Mouse (Mus musculus): ENCODE data around the gene Pidd1.

Pidd1 gene

DNA sequence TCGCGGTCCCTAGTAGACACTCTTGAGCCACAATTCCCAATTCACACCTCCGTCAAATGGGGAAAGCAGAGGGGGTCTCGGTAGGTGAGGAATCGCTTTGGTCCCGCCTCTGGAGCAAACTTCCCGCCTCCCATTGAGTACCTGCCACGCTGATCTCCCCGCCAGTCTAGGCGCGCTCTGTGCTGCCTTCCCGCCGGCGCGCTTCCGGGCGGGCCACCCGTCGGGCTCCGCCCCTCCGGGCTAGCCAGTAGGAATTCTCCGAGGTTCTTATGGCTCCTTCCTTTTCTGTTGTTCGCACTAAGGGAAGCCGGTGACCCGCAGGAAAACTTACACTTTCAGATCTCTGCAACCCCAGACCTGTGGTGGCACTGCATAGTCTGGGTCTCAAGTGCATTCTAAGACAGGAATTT is at the start of gene Pidd1:
Gene Pidd1, minus strand, starts transcription at position 198 of the 410 bp plus-strand sequence.
- peak; percentile 77 for DNase-seq (ENCODE audit: low read depth, low spot score)

DNA sequence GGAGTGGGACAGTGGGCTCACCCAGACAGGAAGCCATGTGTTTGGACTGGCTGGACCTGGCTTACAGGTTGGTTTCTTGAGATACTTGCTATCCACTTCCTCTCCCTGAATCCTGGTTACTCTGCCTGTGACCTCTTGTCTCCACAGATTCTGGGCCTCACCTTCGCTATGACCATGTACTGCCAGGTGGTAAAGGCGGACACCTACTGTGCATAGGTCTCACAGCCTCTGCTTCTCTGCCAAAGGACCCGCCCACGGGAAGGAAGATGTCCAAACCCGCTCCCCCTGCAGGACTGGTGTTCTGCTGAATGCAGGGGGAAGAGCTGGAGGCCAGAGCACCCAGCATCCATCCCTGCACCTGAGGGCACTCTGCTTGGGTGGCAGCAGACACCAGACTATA is 48.9 kb upstream of the Pidd1 start:
- no peak for DNase-seq (ENCODE audit: low read depth, low spot score)

- no peak for DNase-seq (ENCODE audit: low read depth, low spot score)
Measured at GRCm38 (mm10) chr7:141491151-141491550, 47.3 kb upstream of the Pidd1 start.

GRCm38 (mm10) chr7:141487141-141487540 is 43.3 kb upstream of the Pidd1 start:
- DNase-seq (ENCODE audit: low read depth, low spot score), result no peak

- no peak for DNase-seq (ENCODE audit: low read depth, low spot score)
Measured at GRCm38 (mm10) chr7:141486239-141486638, 42.4 kb upstream of the Pidd1 start.

DNA sequence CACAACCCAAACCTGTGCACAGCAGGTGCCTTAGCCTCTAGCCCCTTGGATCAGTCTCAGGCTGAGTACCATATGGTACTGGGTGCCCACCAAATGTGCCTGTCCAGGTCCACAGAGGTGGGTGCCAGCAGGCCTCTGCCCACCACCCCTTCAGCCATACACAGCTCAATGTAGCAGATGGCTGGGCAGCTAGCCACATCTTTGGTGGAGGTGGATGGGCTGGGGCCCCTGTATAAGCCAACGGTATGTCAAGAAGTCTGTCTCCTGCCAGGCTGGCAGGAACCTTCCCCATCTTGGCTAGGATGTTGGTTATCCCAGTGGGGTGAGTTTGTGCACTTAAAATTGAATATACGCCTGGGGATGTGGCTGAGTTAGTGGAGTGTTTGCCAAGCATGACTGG is 41.8 kb upstream of the Pidd1 start:
- DNase-seq (ENCODE audit: low read depth, low spot score), result no peak

DNA sequence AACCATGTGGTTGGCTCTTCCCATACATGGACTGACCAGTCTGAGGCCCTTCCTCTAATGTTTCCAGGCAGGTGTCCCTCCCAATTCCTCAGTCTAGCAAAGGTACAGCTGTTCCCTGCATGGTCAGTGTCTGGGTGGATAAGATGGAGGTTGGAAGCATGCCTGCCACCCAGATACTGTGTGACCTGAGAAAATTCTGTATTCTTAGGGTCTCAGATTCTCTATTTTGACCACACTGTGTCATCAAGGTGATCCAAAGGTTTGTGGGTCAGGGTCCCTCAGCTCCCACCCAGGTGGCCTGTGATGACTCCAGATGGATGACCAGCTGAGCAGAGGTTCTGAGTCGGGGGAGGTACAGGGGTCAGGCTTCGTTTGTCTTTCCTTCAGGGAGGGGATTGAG is 41.4 kb upstream of the Pidd1 start:
- DNase-seq (ENCODE audit: low read depth, low spot score), result no peak

GRCm38 (mm10) chr7:141484186-141485120 is 40.6 kb upstream of the Pidd1 start:
- DNase-seq (ENCODE audit: low read depth, low spot score), result no peak

DNA sequence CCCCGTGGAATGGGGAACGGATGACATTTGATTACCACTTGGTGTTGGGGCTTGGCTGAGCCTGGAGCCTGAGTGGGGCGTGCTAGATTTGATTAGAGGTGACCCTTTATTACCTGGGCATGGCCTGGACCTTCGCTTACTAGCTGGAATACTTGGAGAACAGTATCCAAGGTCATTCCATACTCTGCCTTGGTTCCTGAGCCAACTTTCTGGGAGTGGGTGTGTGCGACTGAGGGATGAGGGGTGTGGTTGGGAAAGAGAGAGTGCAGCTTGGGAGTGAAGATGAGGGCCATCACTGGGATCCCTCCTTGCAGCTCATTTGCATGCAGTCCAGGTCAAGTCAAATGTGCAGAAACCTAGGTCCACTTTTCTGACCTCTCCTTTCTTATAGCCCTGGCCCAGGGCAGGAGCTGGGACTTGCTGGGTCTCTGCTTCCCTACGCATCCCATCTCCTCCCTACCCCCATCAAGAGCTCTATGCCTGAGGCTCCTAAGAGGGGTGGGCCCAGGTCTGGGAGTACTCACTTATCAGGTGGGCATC is 39.4 kb upstream of the Pidd1 start:
- no peak for DNase-seq (ENCODE audit: low read depth, low spot score)

DNA sequence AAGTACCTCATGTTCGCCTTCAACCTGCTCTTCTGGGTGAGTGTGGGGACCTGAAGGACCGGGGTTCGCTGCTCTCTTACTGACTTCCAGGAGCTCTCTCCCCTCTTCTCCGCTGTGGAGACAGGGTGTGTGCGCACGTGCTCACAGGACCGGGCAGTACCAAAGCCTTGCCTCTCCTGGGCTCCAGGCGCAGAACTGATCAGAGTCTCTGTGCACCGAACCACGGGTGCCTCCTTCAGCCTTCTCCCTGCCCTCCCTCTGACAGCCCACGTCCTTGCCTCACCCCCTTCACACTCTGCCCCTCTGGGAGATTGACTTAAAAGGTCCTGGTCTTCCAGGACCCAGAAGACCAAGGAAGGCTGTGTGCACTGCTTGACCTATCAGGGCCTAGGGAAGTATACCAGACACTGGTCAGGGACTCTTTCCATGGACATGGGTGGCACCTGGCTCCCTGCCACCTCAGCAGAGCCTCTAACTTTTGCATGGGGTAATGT is 38.8 kb upstream of the Pidd1 start:
- DNase-seq (ENCODE audit: low read depth, low spot score), result no peak

DNA sequence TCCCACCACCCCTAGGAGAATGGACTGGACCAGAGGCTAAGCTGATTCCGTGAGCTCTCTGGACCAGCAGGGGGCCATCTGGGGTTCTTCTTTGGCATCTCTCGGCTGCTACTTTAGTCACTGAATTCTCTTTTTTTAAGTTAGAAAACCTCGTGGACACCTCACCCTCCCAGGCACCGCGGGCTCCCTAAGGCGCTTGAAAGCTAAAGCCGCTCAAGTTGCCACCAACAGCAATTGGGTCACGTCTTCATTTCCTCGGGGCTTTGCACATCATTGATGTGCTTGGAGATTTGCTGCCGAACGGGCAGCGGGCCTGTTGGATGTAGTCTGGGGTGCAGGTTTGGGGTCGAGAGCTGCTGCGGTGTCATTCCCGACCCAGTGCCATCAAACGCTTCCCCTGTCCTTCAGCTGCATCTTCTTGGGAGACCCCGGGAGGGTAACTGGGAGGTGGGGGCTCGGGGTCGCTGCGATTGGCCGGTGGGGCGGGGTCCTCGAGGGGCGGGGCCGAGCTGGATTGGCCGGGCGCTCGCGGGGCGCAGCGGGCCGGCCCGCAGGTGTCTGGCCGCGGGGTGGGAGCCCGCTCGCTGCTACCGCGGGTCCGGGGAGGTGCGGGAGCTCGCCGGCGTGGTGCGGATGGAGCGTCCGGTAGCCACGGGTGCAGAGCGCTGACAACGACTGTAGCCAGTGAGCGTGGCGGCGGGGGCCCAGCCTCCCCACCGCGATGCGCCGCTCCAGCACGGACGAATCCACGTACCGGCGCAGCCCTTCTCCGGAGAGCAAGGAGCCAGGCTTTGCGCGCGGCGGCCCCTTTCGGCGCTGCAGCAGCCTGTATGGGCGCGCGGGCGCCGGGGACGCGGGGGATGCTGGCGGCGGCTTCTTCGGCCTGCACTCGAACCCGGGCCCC is 37.9 kb upstream of the Pidd1 start:
- peak; percentile 65 for DNase-seq (ENCODE audit: low read depth, low spot score)

DNA sequence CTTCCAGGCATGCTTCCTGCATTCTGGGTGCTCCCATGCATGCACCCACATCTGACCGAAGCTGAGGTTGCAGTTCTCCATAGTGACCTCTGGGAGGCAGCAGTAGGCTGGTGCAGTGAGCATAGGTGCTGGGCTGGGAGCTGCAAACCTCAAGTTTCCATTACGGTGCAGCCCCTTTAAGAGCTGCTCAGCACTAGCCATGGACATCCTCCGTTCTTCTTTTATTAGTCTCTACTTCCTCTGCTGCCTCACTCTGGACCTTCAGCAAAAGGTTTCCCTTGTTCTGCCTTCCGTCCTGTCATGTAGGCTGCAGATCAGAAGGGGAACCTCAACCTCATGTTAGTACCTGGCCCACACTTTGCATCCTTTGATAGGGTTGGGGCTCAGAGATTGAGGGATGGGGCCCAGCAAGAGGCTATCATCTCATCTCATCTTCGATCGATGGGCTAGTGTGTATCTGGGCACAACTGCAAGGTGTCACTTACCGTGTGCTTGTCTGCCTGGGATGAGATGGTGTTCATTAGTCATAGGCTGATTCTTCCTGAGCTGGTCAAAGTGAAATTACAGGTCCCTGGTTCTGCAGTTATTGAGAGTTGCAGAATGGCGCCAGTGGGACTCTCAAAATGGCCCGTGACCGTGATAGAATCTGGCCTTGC is 37.1 kb upstream of the Pidd1 start:
- DNase-seq (ENCODE audit: low read depth, low spot score), result peak; percentile 88

DNA sequence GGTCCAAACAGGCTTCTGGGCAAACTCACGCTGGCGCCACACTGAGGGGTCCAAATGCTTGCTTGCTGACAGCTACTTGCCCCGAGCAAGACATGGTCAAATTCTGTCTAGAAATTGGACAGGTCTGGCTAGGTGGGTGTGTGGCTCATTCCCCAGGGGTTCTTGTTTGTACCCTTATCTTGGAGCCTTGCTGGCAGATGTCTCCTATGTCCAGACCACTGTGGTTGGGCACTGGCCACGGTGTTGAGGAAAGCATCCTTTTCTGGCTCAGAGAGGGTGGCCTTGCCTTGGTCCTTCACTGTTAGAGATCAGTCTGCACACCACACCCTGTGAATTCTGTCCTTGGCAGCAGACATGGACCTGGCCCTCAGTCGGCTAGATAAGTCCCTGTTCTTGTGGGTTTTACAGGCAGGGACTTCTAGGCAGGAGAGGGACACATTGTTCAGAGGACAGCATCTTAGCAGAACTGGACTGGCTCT is 34.5 kb upstream of the Pidd1 start:
- no peak for DNase-seq (ENCODE audit: low read depth, low spot score)

DNA sequence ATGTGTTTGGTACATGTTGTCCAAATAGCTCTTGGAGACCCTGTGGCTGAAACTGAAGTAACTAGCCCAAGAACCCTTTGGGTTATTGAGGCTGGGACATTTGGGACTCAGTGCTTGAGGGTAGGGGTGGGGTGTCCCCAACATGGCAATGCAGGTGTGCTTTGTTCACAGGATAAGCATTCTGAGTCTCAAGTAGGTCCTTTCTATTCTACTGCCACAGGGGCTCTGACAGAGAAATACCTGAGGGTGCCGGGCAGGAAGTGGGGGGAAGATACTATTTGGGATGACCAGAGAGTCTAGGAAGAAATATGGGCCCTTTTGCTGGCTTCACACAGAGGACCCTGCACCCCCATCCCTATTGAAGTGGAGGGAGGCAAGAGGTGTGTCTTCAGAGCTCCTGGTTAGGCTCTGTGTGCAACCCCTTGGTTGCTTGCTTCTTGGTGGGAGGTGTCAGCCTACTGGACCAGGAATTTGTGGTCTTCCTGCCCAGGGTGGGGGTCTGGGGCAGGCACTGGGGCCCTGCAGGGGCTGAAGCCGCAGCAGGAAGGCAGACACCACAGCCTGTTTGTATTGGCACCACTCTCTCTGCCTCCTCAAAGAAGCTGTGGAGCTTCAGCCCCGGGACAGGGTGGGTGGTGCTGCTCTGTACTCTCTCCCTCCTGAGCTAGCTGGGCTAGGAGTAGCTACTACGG is 33.9 kb upstream of the Pidd1 start:
- no peak for DNase-seq (ENCODE audit: low read depth, low spot score)

GRCm38 (mm10) chr7:141476981-141477370 is 33.2 kb upstream of the Pidd1 start:
- DNase-seq (ENCODE audit: low read depth, low spot score), result no peak

- peak; percentile 41 for DNase-seq (ENCODE audit: low read depth, low spot score)
Measured at GRCm38 (mm10) chr7:141476226-141476980, 32.6 kb upstream of the Pidd1 start.

- no peak for DNase-seq (ENCODE audit: low read depth, low spot score)
Measured at GRCm38 (mm10) chr7:141475805-141476158, 32.0 kb upstream of the Pidd1 start.

- peak; percentile 91 for DNase-seq (ENCODE audit: low read depth, low spot score)
Measured at GRCm38 (mm10) chr7:141475011-141475804, 31.4 kb upstream of the Pidd1 start, which contains the start of the genes Polr2l and Tspan4. TSS of gene Polr2l (minus strand) at chr7:141475132. TSS of gene Tspan4 (plus strand) at chr7:141475240.

DNA sequence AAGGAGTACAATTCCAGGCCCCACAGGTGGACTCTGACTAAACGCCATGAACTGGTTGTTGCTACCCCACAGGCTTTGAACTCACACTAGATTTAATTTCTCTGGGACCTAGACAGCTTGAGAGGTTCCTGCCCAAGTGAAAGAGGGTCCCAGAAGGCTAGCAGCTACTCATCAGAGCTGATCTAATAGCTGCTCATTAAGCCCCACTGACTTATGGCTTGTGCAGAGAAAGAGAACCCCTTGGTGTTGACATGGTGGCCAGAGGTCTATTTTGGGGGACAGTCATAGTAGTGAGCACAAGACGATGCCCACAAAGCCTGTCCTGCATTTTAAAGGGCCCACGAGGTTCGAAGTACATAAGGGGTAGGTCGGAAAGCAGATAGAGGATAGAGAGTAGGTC is 30.3 kb upstream of the Pidd1 start:
- no peak for DNase-seq (ENCODE audit: low read depth, low spot score)

Data from CD4-positive helper T cell, adult 2 months (primary cell).